ENCODE assay signal across 12 mouse cellular contexts in the genomic region with DNA sequence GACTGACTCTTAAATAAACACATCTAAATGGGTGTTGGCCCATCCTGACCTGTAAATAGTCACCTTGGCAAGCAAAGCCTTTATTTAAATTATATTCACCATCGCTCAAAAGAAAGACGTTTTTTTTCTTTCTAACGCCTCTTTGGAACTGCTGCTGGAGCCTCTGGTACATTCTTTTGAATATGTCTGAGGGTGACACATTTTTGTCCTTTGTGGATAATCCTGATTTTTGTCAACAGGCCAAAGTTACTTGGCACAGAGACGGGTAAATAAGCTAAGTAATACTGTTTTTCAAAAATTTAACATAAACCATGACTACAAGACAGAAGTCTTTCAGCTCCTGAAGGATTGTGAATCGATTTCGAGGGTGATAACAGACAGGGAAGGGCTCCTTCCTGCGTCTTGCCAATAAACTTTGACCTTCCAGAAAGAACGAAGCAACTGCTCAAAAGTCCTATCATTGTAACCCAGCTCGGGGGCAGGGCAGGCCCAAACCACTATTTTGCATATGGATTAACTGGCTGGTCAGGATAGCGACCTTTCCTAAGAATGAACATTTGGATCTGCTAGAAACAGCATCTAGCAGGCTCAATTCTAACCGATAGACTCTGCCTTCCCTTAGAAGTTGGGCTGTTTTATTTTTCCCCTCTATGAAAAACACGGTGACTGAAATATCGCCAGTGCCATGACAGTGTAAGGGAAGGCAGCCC. TPM values are rescaled to one million over a fixed set of nuclear protein-coding genes. Genes with fewer than 3 reads are reported as not detected.
DNase-seq lines count a peak whose midpoint lies in the region; ATAC-seq and TF ChIP-seq lines count a peak whose summit lies in the region.
"Had no signal": no experiment of that assay in that cellular context is flagged by ENCODE, and none has a peak within 500 bp of the region (broad histone marks: within the 10 kb centered on the region; RNA-seq: fewer than 3 reads in every experiment).

No protein-coding gene starts in this region.

- H3K36me3 ChIP-seq in embryonic facial prominence, embryonic 12.5 days, result no peaks in the 10 kb centered on the region
- no peaks in the 10 kb centered on the region for H3K36me3 ChIP-seq in embryonic facial prominence, embryonic 10.5 days (replicated peaks)
- no peaks in the 10 kb centered on the region for H3K36me3 ChIP-seq in liver, postnatal 0 days (replicated peaks; ENCODE audit: insufficient read depth, low read length)
- no peaks in the 10 kb centered on the region for H3K36me3 ChIP-seq in liver, embryonic 12.5 days
- H3K36me3 ChIP-seq in embryonic facial prominence, embryonic 14.5 days (ENCODE audit: control insufficient read depth, insufficient read depth, low read length), result no peaks in the 10 kb centered on the region
- no peaks in the 10 kb centered on the region for H3K36me3 ChIP-seq in neural tube, embryonic 15.5 days

- H3K9me3 ChIP-seq in embryonic facial prominence, embryonic 12.5 days, result no peaks in the 10 kb centered on the region
- H3K9me3 ChIP-seq in embryonic facial prominence, embryonic 10.5 days, result no peaks in the 10 kb centered on the region
- no peaks in the 10 kb centered on the region for H3K9me3 ChIP-seq in liver, postnatal 0 days (ENCODE audit: low read length)
- H3K9me3 ChIP-seq in liver, embryonic 12.5 days (replicated peaks), result no peaks in the 10 kb centered on the region
- no peaks in the 10 kb centered on the region for H3K9me3 ChIP-seq in embryonic facial prominence, embryonic 14.5 days (ENCODE audit: control insufficient read depth, low read length)
- H3K9me3 ChIP-seq in neural tube, embryonic 15.5 days (replicated peaks), result no peaks in the 10 kb centered on the region

- WGBS in embryonic facial prominence, embryonic 12.5 days, result 41% methylated on average over 13 of the region's 13 CpGs
- 34% methylated on average over 13 of the region's 13 CpGs for WGBS in embryonic facial prominence, embryonic 10.5 days
- WGBS in liver, postnatal 0 days (ENCODE audit: insufficient replicate concordance), result 48% methylated on average over 13 of the region's 13 CpGs
- 41% methylated on average over 13 of the region's 13 CpGs for WGBS in liver, embryonic 12.5 days (ENCODE audit: insufficient replicate concordance)
- WGBS in embryonic facial prominence, embryonic 14.5 days, result 43% methylated on average over 13 of the region's 13 CpGs
- 39% methylated on average over 13 of the region's 13 CpGs for WGBS in neural tube, embryonic 15.5 days

- DNase-seq in embryonic facial prominence, embryonic 10.5 days (ENCODE audit: low spot score), result no peak
- no peak for DNase-seq in liver, postnatal 0 days
- DNase-seq in embryonic facial prominence, embryonic 14.5 days (ENCODE audit: low spot score), result no peak
- DNase-seq in urinary bladder, adult 18-20 months (ENCODE audit: low spot score in 2 of 2), result no peak
- DNase-seq: adrenal gland, postnatal 25 days had no signal

- TF ChIP-seq EP300 in liver, postnatal 0 days (IDR thresholded peaks at IDR 0.05; ENCODE audit: low read depth), result no peak

- H3K4me1 ChIP-seq in embryonic facial prominence, embryonic 12.5 days, result peaks cover 10% of the 10 kb centered on the region
- H3K4me1 ChIP-seq in embryonic facial prominence, embryonic 10.5 days, result peaks cover 55% of the 10 kb centered on the region
- H3K4me1 ChIP-seq in liver, postnatal 0 days (ENCODE audit: insufficient read depth), result peaks cover 26% of the 10 kb centered on the region
- peaks cover 29% of the 10 kb centered on the region for H3K4me1 ChIP-seq in liver, embryonic 12.5 days
- H3K4me1 ChIP-seq in embryonic facial prominence, embryonic 14.5 days (ENCODE audit: control insufficient read depth, insufficient read depth, low read length), result peaks cover 6% of the 10 kb centered on the region
- H3K4me1 ChIP-seq in neural tube, embryonic 15.5 days, result peaks cover 34% of the 10 kb centered on the region

- no peak for TF ChIP-seq CTCF in liver, postnatal 0 days (IDR thresholded peaks at IDR 0.05; ENCODE audit: low read depth)

- no peak for ATAC-seq in embryonic facial prominence, embryonic 12.5 days (ENCODE audit: insufficient number of reproducible peaks, insufficient read depth, low FRiP score, low TSS enrichment)
- no peak for ATAC-seq in liver, postnatal 0 days
- ATAC-seq in liver, embryonic 12.5 days, result no peak
- ATAC-seq in embryonic facial prominence, embryonic 14.5 days (ENCODE audit: low read depth), result no peak
- ATAC-seq in neural tube, embryonic 15.5 days (ENCODE audit: low FRiP score), result no peak
- ATAC-seq in granulocyte monocyte progenitor cell, adult 5-6 weeks (replicated peaks; ENCODE audit: poor library complexity, severe bottlenecking), result no peak

- H3K27ac ChIP-seq in embryonic facial prominence, embryonic 12.5 days, result 0 out of 2 replicates have a peak overlapping the region, but pooled peaks have one; percentile 17
- H3K27ac ChIP-seq in embryonic facial prominence, embryonic 10.5 days (replicated peaks), result no peak overlapping the region
- H3K27ac ChIP-seq in liver, postnatal 0 days (ENCODE audit: low read depth), result peak overlapping the region; percentile 36; the same call in 1 of the 2 replicates
- no peak overlapping the region for H3K27ac ChIP-seq in liver, embryonic 12.5 days
- H3K27ac ChIP-seq in embryonic facial prominence, embryonic 14.5 days (replicated peaks; ENCODE audit: low read depth, low read length), result no peak overlapping the region
- peak overlapping the region; percentile 71 for H3K27ac ChIP-seq in neural tube, embryonic 15.5 days (replicated peaks)

- H3K4me2 ChIP-seq in embryonic facial prominence, embryonic 12.5 days (replicated peaks), result no peak overlapping the region
- H3K4me2 ChIP-seq in liver, postnatal 0 days (ENCODE audit: low read depth, low read length), result no peak overlapping the region
- no peak overlapping the region for H3K4me2 ChIP-seq in liver, embryonic 12.5 days
- H3K4me2 ChIP-seq in embryonic facial prominence, embryonic 14.5 days (ENCODE audit: low read depth, low read length), result no peak overlapping the region
- H3K4me2 ChIP-seq in neural tube, embryonic 15.5 days, result no peak overlapping the region

- no peak overlapping the region for H3K4me3 ChIP-seq in embryonic facial prominence, embryonic 12.5 days
- no peak overlapping the region for H3K4me3 ChIP-seq in embryonic facial prominence, embryonic 10.5 days
- H3K4me3 ChIP-seq in liver, postnatal 0 days (ENCODE audit: low read depth, low read length), result no peak overlapping the region
- no peak overlapping the region for H3K4me3 ChIP-seq in liver, embryonic 12.5 days
- no peak overlapping the region for H3K4me3 ChIP-seq in embryonic facial prominence, embryonic 14.5 days (ENCODE audit: low read depth, low read length)
- H3K4me3 ChIP-seq in neural tube, embryonic 15.5 days (replicated peaks), result no peak overlapping the region

- no peaks in the 10 kb centered on the region for H3K27me3 ChIP-seq in embryonic facial prominence, embryonic 12.5 days
- H3K27me3 ChIP-seq in embryonic facial prominence, embryonic 10.5 days (replicated peaks; ENCODE audit: low read depth, poor library complexity, severe bottlenecking), result peaks cover 16% of the 10 kb centered on the region
- H3K27me3 ChIP-seq in liver, postnatal 0 days (ENCODE audit: insufficient read depth, low read length), result no peaks in the 10 kb centered on the region
- H3K27me3 ChIP-seq in liver, embryonic 12.5 days (replicated peaks), result no peaks in the 10 kb centered on the region
- H3K27me3 ChIP-seq in embryonic facial prominence, embryonic 14.5 days (replicated peaks; ENCODE audit: control insufficient read depth, insufficient read depth, low read length), result no peaks in the 10 kb centered on the region
- 0 out of 2 replicates have a peak, but pooled peaks cover 10% of the 10 kb centered on the region for H3K27me3 ChIP-seq in neural tube, embryonic 15.5 days (replicated peaks)

- no peak overlapping the region for H3K9ac ChIP-seq in embryonic facial prominence, embryonic 12.5 days
- H3K9ac ChIP-seq in liver, postnatal 0 days (replicated peaks), result no peak overlapping the region
- no peak overlapping the region for H3K9ac ChIP-seq in liver, embryonic 12.5 days
- H3K9ac ChIP-seq in embryonic facial prominence, embryonic 14.5 days (ENCODE audit: low read depth, low read length), result 0 out of 2 replicates have a peak overlapping the region, but pooled peaks have one; percentile 25
- no peak overlapping the region for H3K9ac ChIP-seq in neural tube, embryonic 15.5 days (replicated peaks)

RNA-seq across cellular contexts. Expression of gene Gna13, which starts 3.4 kb away (rescaled TPM):
- polyA plus RNA-seq in embryonic facial prominence, embryonic 12.5 days (2016; fragmentation: Nextera tagmentation; extraction: Ambion mirVana), result 20.7 and 22.4 TPM in 2 replicates
- 18.3 and 18.5 TPM in 2 replicates for polyA plus RNA-seq in embryonic facial prominence, embryonic 10.5 days (2016; fragmentation: Nextera tagmentation; extraction: Ambion mirVana)
- polyA plus RNA-seq in liver, postnatal 0 days (2015; fragmentation: Nextera tagmentation; extraction: Ambion mirVana), result 28.4 and 30.6 TPM in 2 replicates
- 18.0 and 19.4 TPM in 2 replicates for polyA plus RNA-seq in liver, embryonic 12.5 days (2016; fragmentation: Nextera tagmentation; extraction: Ambion mirVana)
- 23.4 and 24.5 TPM in 2 replicates for polyA plus RNA-seq in embryonic facial prominence, embryonic 14.5 days (2014; fragmentation: Nextera tagmentation; extraction: Ambion mirVana)
- polyA plus RNA-seq in neural tube, embryonic 15.5 days (2015; fragmentation: Nextera tagmentation; extraction: Ambion mirVana), result 16.8 and 20.2 TPM in 2 replicates
- total RNA-seq in granulocyte monocyte progenitor cell, adult 5-6 weeks (2014; fragmentation: Nextera tagmentation), result 34.6 and 38.5 TPM in 2 replicates
- total RNA-seq in granulocyte monocyte progenitor cell, adult 5-6 weeks (2017), result 40.6 and 43.5 TPM in 2 replicates

RNA-seq across cellular contexts. Expression of gene 9930022D16Rik, which starts 54.5 kb away (rescaled TPM):
- not detected in 2 replicates for polyA plus RNA-seq in embryonic facial prominence, embryonic 12.5 days (2016; fragmentation: Nextera tagmentation; extraction: Ambion mirVana)
- polyA plus RNA-seq in embryonic facial prominence, embryonic 10.5 days (2016; fragmentation: Nextera tagmentation; extraction: Ambion mirVana), result not detected in 2 replicates
- not detected in 2 replicates for polyA plus RNA-seq in liver, postnatal 0 days (2015; fragmentation: Nextera tagmentation; extraction: Ambion mirVana)
- polyA plus RNA-seq in liver, embryonic 12.5 days (2016; fragmentation: Nextera tagmentation; extraction: Ambion mirVana), result not detected in 2 replicates
- polyA plus RNA-seq in embryonic facial prominence, embryonic 14.5 days (2014; fragmentation: Nextera tagmentation; extraction: Ambion mirVana), result 0.08 TPM in 1 of 2 replicates, not detected in the other
- 0.05 TPM in 1 of 2 replicates, not detected in the other for polyA plus RNA-seq in neural tube, embryonic 15.5 days (2015; fragmentation: Nextera tagmentation; extraction: Ambion mirVana)
- total RNA-seq in granulocyte monocyte progenitor cell, adult 5-6 weeks (2014; fragmentation: Nextera tagmentation), result not detected in 2 replicates
- not detected in 2 replicates for total RNA-seq in granulocyte monocyte progenitor cell, adult 5-6 weeks (2017)
- total RNA-seq: adrenal gland, postnatal 25 days; layer of hippocampus, postnatal 14 days had no signal
- polyA plus RNA-seq: C2C12; embryonic facial prominence, embryonic 11.5 days had no signal

Comparison
In these comparisons a context has a peak if more than half of its experiments do, and no peak if none do; other contexts are left out.
1. H3K27ac ChIP-seq: peak in embryonic facial prominence, embryonic 12.5 days (single experiment), liver, postnatal 0 days (single experiment) and neural tube, embryonic 15.5 days (single experiment); none in embryonic facial prominence, embryonic 10.5 days (single experiment), liver, embryonic 12.5 days (single experiment) and embryonic facial prominence, embryonic 14.5 days (single experiment).